Mouse (Mus musculus): ENCODE results near the gene Olfr1394. TPM values are rescaled to one million over a fixed set of nuclear protein-coding genes. Genes with fewer than 3 reads are reported as not detected.

Olfr1394 gene
- polyA plus RNA-seq, 1 experiment = 0.02 TPM

DNA sequence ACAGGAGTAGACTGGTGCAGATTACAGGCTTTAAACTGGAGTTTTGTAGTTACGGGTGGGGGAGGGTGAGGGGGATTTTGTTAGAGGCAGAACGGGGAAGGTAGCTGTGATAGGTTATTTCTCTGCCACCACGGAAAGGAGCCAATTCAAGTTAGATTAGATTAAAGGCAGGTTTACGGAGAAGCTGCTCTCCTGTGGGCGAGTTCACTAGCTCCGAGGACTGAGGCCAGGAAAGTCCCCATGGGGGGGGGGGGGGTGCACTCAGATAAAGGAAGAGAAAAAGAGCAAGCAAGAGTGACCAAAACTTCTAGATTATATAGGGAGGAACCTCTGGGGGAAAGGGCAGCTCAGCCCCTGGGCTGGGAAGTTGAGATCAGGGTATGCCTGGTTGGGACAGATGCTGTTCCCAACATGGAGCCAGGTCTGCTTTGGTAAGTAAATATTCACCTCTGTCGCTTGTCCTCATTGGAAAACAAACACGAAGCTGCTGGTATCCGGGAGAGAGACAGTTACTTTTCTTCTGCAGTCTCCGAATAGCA is 48.4 kb downstream of the Olfr1394 start:
- Histone ChIP-seq H3K4me3 (ENCODE audit: insufficient read depth, low read depth, low read length) (peak overlapping the region; percentile 69), H3K4me1 (ENCODE audit: control insufficient read depth, insufficient read depth, low read length) (peaks cover 11% of the 10 kb centered on the region; the same call in 1 of the 2 replicates), H3K27ac (ENCODE audit: insufficient read depth, low read depth, low read length) (peak overlapping the region; percentile 99), H3K36me3 (ENCODE audit: control insufficient read depth, insufficient read depth, low read length) (no peaks in the 10 kb centered on the region), H3K27me3 (replicated peaks; ENCODE audit: control insufficient read depth, insufficient read depth, low read length) (no peaks in the 10 kb centered on the region)
- under 1% methylated on average over 10 of the region's 10 CpGs for WGBS
- peak; percentile 58 for DNase-seq
- no peak for TF ChIP-seq CTCF (conservative IDR thresholded peaks at IDR 0.05; ENCODE audit: insufficient read depth, insufficient read length, low read depth, low read length)
- TF ChIP-seq POLR2A (IDR thresholded peaks at IDR 0.05; ENCODE audit: low read depth, low read length) = no peak

DNA sequence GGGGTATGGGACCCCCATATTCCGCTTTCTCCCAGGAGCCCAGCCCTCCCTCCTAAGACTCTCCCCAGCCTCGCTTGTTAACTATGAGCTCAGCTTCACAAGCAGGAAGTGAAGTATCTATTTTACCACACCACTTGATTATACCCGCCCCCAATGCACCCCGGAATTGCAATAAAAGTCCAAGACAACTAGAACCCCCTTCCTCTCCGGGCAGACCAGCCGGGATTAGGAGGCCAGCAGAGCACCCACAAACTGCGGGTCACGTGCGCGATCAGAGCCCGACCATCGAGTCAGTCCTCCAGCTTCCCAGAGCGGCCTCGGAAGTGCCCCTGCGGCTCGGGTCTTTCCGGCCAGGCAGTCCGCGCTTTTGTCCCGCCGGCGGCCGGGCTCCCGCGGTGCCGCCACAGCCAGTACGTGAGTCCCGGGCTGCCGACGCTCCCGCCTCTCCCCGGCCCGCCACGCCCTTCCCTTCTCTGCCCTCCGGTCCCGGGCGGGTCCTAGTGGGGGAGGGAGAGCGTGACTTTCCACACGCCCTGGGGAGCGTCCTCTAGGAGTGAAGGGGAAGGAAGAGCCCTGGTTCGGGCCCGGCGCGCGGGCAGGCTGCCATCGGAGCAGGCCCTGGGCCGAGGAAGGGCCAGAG is 49.1 kb downstream of the Olfr1394 start, which contains the start of gene Zfp62:
Gene Zfp62 (plus strand): TSS at position 164 of the 640 bp plus-strand sequence.
- Histone ChIP-seq H3K36me3 (ENCODE audit: control insufficient read depth, insufficient read depth, low read length) (no peaks in the 10 kb centered on the region), H3K27ac (ENCODE audit: insufficient read depth, low read depth, low read length) (peak within 1 kb of the TSS; percentile 99), H3K4me3 (ENCODE audit: insufficient read depth, low read depth, low read length) (peak within 1 kb of the TSS; percentile 69), H3K4me1 (ENCODE audit: control insufficient read depth, insufficient read depth, low read length) (peaks cover 11% of the 10 kb centered on the region; the same call in 1 of the 2 replicates), H3K27me3 (replicated peaks; ENCODE audit: control insufficient read depth, insufficient read depth, low read length) (no peaks in the 10 kb centered on the region)
- TF ChIP-seq CTCF (conservative IDR thresholded peaks at IDR 0.05; ENCODE audit: insufficient read depth, insufficient read length, low read depth, low read length) (no peak), POLR2A (IDR thresholded peaks at IDR 0.05; ENCODE audit: low read depth, low read length) (no peak)
- peak; percentile 97 for DNase-seq
- WGBS = under 1% methylated on average over 45 of the region's 47 CpGs

DNA sequence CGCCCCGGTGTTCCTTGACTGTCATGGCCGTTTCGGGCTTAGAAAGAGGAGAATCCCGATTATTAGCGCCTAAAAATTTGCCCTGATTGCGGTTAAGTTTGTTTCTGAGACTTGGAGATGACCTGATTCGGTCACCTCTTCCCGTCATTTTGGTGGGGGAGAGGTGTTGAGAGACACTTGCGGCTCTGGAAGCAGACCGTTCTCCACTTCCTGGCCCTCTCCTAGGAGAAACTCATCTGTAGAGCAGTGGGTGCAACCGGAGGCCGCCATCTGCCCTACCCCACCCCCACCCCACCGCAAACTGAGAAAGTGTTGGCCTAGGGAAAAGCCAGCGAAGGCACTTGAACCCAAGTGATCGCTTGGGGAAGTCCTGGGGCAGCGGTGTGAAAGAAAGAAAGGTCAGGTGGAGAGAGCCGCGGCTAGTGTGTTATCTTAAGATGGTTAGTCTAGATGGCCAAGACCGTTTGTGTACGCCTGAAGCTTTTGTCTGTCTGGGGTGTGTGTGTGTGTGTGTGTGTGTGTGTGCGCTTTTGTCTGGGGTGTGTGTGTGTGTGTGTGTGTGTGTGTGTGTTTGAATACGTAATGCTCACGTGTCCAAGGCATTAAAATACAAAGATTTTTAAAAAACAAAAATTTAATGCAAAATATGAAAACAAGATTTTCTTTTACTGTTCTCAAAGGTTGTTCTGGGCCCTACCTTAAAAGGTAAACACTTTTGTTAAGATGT is 49.8 kb downstream of the Olfr1394 start:
- TF ChIP-seq POLR2A (IDR thresholded peaks at IDR 0.05; ENCODE audit: low read depth, low read length) = peak; percentile 4
- TF ChIP-seq CTCF (conservative IDR thresholded peaks at IDR 0.05; ENCODE audit: insufficient read depth, insufficient read length, low read depth, low read length) = no peak
- WGBS = 0% methylated on average over 24 of the region's 24 CpGs
- Histone ChIP-seq H3K4me3 (ENCODE audit: insufficient read depth, low read depth, low read length) (peak overlapping the region; percentile 69), H3K27ac (ENCODE audit: insufficient read depth, low read depth, low read length) (peak overlapping the region; percentile 99), H3K36me3 (ENCODE audit: control insufficient read depth, insufficient read depth, low read length) (no peaks in the 10 kb centered on the region), H3K27me3 (replicated peaks; ENCODE audit: control insufficient read depth, insufficient read depth, low read length) (no peaks in the 10 kb centered on the region), H3K4me1 (ENCODE audit: control insufficient read depth, insufficient read depth, low read length) (peaks cover 11% of the 10 kb centered on the region; the same call in 1 of the 2 replicates)
- no peak for DNase-seq

DNA sequence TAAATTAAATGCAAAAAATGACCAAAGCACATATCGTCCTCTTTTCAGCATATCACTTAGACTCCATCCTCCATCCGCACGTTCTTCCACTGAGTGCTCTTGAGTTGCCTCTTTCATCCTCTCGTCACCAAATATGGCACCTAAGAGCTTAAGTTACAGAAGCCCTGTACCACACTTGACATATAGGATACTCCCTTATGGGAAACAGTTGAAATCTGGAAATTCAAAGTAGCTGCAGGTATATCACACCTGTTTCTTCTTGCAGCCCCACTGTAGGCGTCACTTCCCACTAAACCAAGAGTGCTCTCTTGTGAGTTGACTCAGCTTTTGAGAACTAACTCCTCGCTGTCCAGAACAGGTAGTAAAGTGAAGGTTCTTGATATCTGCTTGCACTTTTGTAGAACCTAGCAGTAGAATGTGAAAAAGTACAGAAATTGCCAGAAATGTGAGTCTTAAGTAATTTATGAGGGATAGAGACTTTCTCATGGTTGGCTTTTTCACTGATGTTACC is 51.0 kb downstream of the Olfr1394 start:
- DNase-seq = no peak
- Histone ChIP-seq H3K27me3 (replicated peaks; ENCODE audit: control insufficient read depth, insufficient read depth, low read length) (no peaks in the 10 kb centered on the region), H3K27ac (ENCODE audit: insufficient read depth, low read depth, low read length) (peak overlapping the region; percentile 38; the same call in 1 of the 2 replicates), H3K36me3 (ENCODE audit: control insufficient read depth, insufficient read depth, low read length) (no peaks in the 10 kb centered on the region), H3K4me1 (ENCODE audit: control insufficient read depth, insufficient read depth, low read length) (peaks cover 11% of the 10 kb centered on the region; the same call in 1 of the 2 replicates), H3K4me3 (ENCODE audit: insufficient read depth, low read depth, low read length) (no peak overlapping the region)
- 72% methylated on average over 6 of the region's 6 CpGs for WGBS
- TF ChIP-seq POLR2A (IDR thresholded peaks at IDR 0.05; ENCODE audit: low read depth, low read length) (no peak), CTCF (conservative IDR thresholded peaks at IDR 0.05; ENCODE audit: insufficient read depth, insufficient read length, low read depth, low read length) (no peak)

DNA sequence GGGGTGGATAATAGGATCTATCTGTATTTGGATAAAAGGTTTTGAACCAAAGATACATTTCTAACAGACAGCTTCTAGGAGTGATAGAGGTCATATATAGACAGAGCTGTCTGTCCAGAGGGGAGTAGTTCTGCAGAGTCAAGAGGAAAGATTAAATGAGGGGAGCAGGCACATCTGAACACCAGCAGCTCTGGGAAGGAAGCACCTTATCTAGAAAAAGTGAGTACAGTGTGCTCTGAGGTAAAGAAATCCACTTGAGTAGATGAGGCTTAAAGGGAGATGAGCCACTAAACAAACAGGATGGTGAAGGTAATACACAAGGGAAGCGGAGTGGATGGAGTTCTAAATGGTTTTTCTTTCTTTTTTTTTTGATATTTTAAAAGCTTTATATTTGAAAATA is 53.3 kb downstream of the Olfr1394 start:
- H3K4me1 ChIP-seq (ENCODE audit: control insufficient read depth, insufficient read depth, low read length) = peaks cover 4% of the 10 kb centered on the region; the same call in 1 of the 2 replicates
- no peaks in the 10 kb centered on the region for H3K27me3 ChIP-seq (replicated peaks; ENCODE audit: control insufficient read depth, insufficient read depth, low read length)
- H3K27ac ChIP-seq (ENCODE audit: insufficient read depth, low read depth, low read length) = no peak overlapping the region
- no peak overlapping the region for H3K4me3 ChIP-seq (ENCODE audit: insufficient read depth, low read depth, low read length)
- no peaks in the 10 kb centered on the region for H3K36me3 ChIP-seq (ENCODE audit: control insufficient read depth, insufficient read depth, low read length)
- DNase-seq = no peak
- 98% methylated on average over 1 of the region's 1 CpGs for WGBS
- no peak for TF ChIP-seq POLR2A (IDR thresholded peaks at IDR 0.05; ENCODE audit: low read depth, low read length)
- TF ChIP-seq CTCF (conservative IDR thresholded peaks at IDR 0.05; ENCODE audit: insufficient read depth, insufficient read length, low read depth, low read length) = no peak

Other genes with a start within 250 kb of the Olfr1394 start
- 4.0 and 6.5 TPM in 2 replicates for gene Psme2b, start 208.2 kb upstream of the Olfr1394 start, polyA plus RNA-seq (2012; rRNA removed)
- gene Olfr56, start 175.5 kb upstream of the Olfr1394 start, polyA plus RNA-seq (2012; rRNA removed) = 0.10 and 0.16 TPM in 2 replicates
- gene 9930111J21Rik1, start 175.0 kb upstream of the Olfr1394 start, polyA plus RNA-seq (2012; rRNA removed) = 2.0 and 3.1 TPM in 2 replicates
- 0.08 and 0.33 TPM in 2 replicates for gene Gm12185, start 162.2 kb upstream of the Olfr1394 start, polyA plus RNA-seq (2012; rRNA removed)
- 3.7 and 5.5 TPM in 2 replicates for gene Tgtp1, start 160.2 kb upstream of the Olfr1394 start, polyA plus RNA-seq (2012; rRNA removed)
- 1.4 and 2.4 TPM in 2 replicates for gene 9930111J21Rik2, start 103.1 kb upstream of the Olfr1394 start, polyA plus RNA-seq (2012; rRNA removed)
- gene Tgtp2, start 90.2 kb upstream of the Olfr1394 start, polyA plus RNA-seq (2012; rRNA removed) = 12.1 and 15.1 TPM in 2 replicates
- 4.5 and 8.4 TPM in 2 replicates for gene Ifi47, start 77.8 kb upstream of the Olfr1394 start, polyA plus RNA-seq (2012; rRNA removed)
- gene Olfr1396, start 39.5 kb upstream of the Olfr1394 start, polyA plus RNA-seq (2012; rRNA removed) = 2.7 and 4.1 TPM in 2 replicates
- gene Olfr1395, start 12.1 kb upstream of the Olfr1394 start, polyA plus RNA-seq (2012; rRNA removed) = not detected in 2 replicates
- gene Btnl9, start 32.8 kb downstream of the Olfr1394 start, polyA plus RNA-seq (2012; rRNA removed) = 6.4 and 7.5 TPM in 2 replicates
- 2.0 and 2.6 TPM in 2 replicates for gene Zfp62, start 48.9 kb downstream of the Olfr1394 start, polyA plus RNA-seq (2012; rRNA removed)
- gene Mgat1, start 89.8 kb downstream of the Olfr1394 start, polyA plus RNA-seq (2012; rRNA removed) = 157 and 198 TPM in 2 replicates
- gene Olfr1393, start 123.9 kb downstream of the Olfr1394 start, polyA plus RNA-seq (2012; rRNA removed) = 0.72 and 1.5 TPM in 2 replicates
- 0.46 and 0.47 TPM in 2 replicates for gene Olfr1392, start 130.9 kb downstream of the Olfr1394 start, polyA plus RNA-seq (2012; rRNA removed)
- gene Olfr10, start 150.4 kb downstream of the Olfr1394 start, polyA plus RNA-seq (2012; rRNA removed) = not detected in 2 replicates
- not detected in 2 replicates for gene Olfr1391, start 168.4 kb downstream of the Olfr1394 start, polyA plus RNA-seq (2012; rRNA removed)
- gene Olfr1390, start 180.8 kb downstream of the Olfr1394 start, polyA plus RNA-seq (2012; rRNA removed) = not detected in 2 replicates